Mouse (Mus musculus) intestine, postnatal 0 days (tissue): ENCODE data around the gene Tas2r138. TPM values are rescaled to one million over a fixed set of nuclear protein-coding genes. Genes with fewer than 3 reads are reported as not detected.
"Not testable (repeated sequence)": the region's sequence is repeated elsewhere in the genome, so short reads cannot be mapped to it uniquely, and the experiment has no call there.

Experiments used
- ATAC-seq: fragments of 200-750 bp; cut with Nextera tagmentation; 2 replicates; pipeline ENCODE4 v1.8.0; 2017; ENCODE audit warnings: mild to moderate bottlenecking, moderate TSS enrichment, moderate library complexity
- H3K27ac ChIP-seq: fragments of 300-500 bp; sonication (generic); 2 replicates; pipeline ENCODE4 v1.5.1; 2014; ENCODE audit warnings: mild to moderate bottlenecking, low read depth, low read length, moderate library complexity
- H3K27me3 ChIP-seq: fragments of 300-500 bp; sonication (generic); replicated peaks from 2 replicates; pipeline ENCODE4 v1.6.1; 2014; ENCODE audit warnings: low read length, mixed read lengths; ENCODE audit not compliant: control insufficient read depth, insufficient read depth
- H3K36me3 ChIP-seq: fragments of 300-500 bp; sonication (generic); 2 replicates; pipeline ENCODE4 v1.6.1; 2014; ENCODE audit warnings: mild to moderate bottlenecking, moderate library complexity; ENCODE audit not compliant: control insufficient read depth, insufficient read depth
- H3K4me1 ChIP-seq: fragments of 300-500 bp; sonication (generic); replicated peaks from 2 replicates; pipeline ENCODE4 v1.6.1; 2014; ENCODE audit warnings: antibody characterized with exemption, low read length, mixed read lengths; ENCODE audit not compliant: control insufficient read depth, insufficient read depth
- H3K4me2 ChIP-seq: fragments of 300-500 bp; sonication (generic); replicated peaks from 2 replicates; pipeline ENCODE4 v1.6.1; 2014; ENCODE audit warnings: low read depth, mild to moderate bottlenecking, moderate library complexity
- H3K4me3 ChIP-seq: fragments of 300-500 bp; sonication (generic); 2 replicates; pipeline ENCODE4 v1.5.1; 2014; ENCODE audit warnings: low read depth, low read length
- H3K9ac ChIP-seq: fragments of 300-500 bp; sonication (generic); 2 replicates; pipeline ENCODE4 v1.6.1; 2014; ENCODE audit warnings: mild to moderate bottlenecking, low read depth, low read length
- H3K9me3 ChIP-seq: fragments of 300-500 bp; sonication (generic); 2 replicates; pipeline ENCODE4 v1.6.1; 2016; ENCODE audit warnings: mixed run types; ENCODE audit not compliant: control insufficient read depth
- CTCF ChIP-seq: sonication (generic); IDR thresholded peaks from 2 replicates; pipeline ENCODE4 v1.5.1; 2016; ENCODE audit warnings: low read depth, mild to moderate bottlenecking, control low read depth, antibody characterized with exemption, moderate library complexity
- WGBS: fragments of 180-500 bp; shearing (Covaris S2); extraction: QIAGEN DNeasy Blood & Tissue Kit; methylation state at CpG from one replicate; pipeline ENCODE4 v1.1.7; 2014; 5-methylcytosine and 5-hydroxymethylcytosine counted together
- polyA plus RNA-seq: library from polyadenylated mRNA; unstranded; fragments of >200 nt; fragmentation: Nextera tagmentation; extraction: Ambion mirVana; gene quantifications from 2 replicates; pipeline ENCODE4 v1.2.1, GENCODE M21; 2015

The Tas2r138 gene
- polyA plus RNA-seq, 1 experiment from 2014 or later, result not detected

DNA sequence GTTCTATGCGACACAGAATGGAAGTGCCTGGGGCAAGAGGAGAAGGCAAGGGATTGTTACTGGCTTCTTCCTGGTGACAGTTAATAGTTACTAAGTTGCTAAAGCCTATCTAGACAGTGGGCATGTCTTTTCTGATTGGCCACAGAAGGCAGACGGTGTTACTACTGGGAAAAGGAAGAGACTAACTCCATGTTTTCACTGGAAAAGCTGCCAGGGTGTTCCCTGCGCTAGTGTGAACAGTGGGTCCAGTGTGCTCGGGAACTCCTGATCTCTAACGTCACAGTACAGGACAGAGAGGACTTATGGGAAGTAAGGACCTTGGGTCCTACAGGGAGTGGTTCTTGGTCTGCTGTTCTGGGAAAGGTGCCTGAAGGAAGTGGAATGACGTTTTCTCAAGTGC, 22.4 kb upstream of the Tas2r138 start:
- WGBS, result 28% methylated on average over 6 of the region's 6 CpGs
- Histone ChIP-seq H3K9me3 (no peaks in the 10 kb centered on the region), H3K4me1 (no peaks in the 10 kb centered on the region), H3K9ac (peak overlapping the region; percentile 50), H3K4me3 (peak overlapping the region; percentile 41; the same call in 1 of the 2 replicates), H3K36me3 (no peaks in the 10 kb centered on the region), H3K27me3 (no peaks in the 10 kb centered on the region), H3K27ac (peak overlapping the region; percentile 88), H3K4me2 (peak overlapping the region; percentile 63)
- no peak for TF ChIP-seq CTCF
- ATAC-seq, result peak; percentile 94

DNA sequence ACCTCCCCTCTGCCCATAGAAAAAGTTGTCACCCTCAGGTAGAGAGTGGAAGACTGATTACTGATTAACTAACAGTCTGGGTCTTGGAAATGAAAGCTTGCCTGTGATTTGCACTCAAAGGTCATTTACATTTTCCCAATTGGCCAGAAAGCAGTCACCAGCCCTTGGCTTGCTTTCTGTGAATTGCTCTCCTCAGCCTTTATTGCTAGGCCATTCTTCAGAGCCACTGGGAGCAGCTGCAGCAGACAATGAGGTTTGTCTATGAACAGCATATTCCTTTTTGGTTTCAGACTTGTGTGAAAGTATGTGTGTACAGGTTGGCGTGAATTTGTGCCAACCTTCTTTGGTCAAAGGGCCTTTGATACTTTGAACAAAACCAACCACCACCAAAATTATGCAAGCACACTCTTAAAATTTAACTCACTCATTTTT, 21.5 kb upstream of the Tas2r138 start:
- Histone ChIP-seq H3K4me1 (no peaks in the 10 kb centered on the region), H3K9me3 (no peaks in the 10 kb centered on the region), H3K27me3 (no peaks in the 10 kb centered on the region), H3K27ac (peak overlapping the region; percentile 88), H3K4me3 (peak overlapping the region; percentile 41), H3K9ac (peak overlapping the region; percentile 50), H3K4me2 (peak overlapping the region; percentile 63), H3K36me3 (no peaks in the 10 kb centered on the region)
- peak; percentile 75 for ATAC-seq
- 40% methylated on average over 1 of the region's 1 CpGs for WGBS
- no peak for TF ChIP-seq CTCF

DNA sequence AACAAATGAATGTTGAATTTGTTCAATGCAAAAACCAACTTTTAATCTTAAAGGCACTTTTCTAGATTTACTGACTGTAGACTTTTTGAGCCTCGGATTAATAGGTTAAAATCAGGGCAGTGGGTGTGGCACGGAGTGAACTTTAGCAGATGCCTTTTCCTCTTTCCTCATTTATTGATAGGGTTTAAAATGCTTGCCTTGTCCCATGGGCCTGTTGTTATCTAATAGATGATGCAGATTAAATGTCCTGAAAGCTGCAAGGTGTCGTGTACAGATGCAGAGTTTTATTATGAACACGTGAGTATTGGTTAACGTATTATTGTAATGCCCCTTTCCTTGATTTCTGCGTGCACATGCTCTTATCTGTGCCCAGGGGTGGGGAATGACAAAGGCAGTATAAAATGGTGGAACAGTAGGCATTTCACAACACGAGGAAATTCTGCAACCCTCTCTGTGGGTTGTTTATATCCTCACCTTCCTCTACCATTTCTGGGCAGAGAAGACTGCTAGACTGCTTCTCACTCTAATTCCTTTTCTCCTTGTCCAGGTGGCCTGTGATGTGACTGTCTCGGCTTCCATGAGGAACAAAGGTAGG, 15.4 kb upstream of the Tas2r138 start, which contains the start of gene Mgam:
Gene Mgam, plus strand, starts transcription at position 426 of the 595 bp plus-strand sequence.
- H3K4me3 ChIP-seq, result peak within 1 kb of the TSS; percentile 23
- 41% methylated on average over 8 of the region's 8 CpGs for WGBS
- H3K9me3 ChIP-seq, result no peaks in the 10 kb centered on the region
- H3K4me2 ChIP-seq, result peak within 1 kb of the TSS; percentile 52
- peak within 1 kb of the TSS; percentile 70 for H3K27ac ChIP-seq
- H3K4me1 ChIP-seq, result 0 out of 2 replicates have a peak, but pooled peaks cover 3% of the 10 kb centered on the region
- ATAC-seq, result peak; percentile 81
- no peak within 1 kb of the TSS for H3K9ac ChIP-seq
- no peaks in the 10 kb centered on the region for H3K36me3 ChIP-seq
- no peak for TF ChIP-seq CTCF
- H3K27me3 ChIP-seq, result no peaks in the 10 kb centered on the region

- H3K27me3 ChIP-seq, result no peaks in the 10 kb centered on the region
- H3K36me3 ChIP-seq, result no peaks in the 10 kb centered on the region
- no peaks in the 10 kb centered on the region for H3K9me3 ChIP-seq
- H3K27ac ChIP-seq, result 0 out of 2 replicates have a peak overlapping the region, but pooled peaks have one; percentile 7
- 11% methylated on average over 1 of the region's 1 CpGs for WGBS
- H3K4me3 ChIP-seq, result no peak overlapping the region
- no peak for TF ChIP-seq CTCF
- 0 out of 2 replicates have a peak, but pooled peaks cover 3% of the 10 kb centered on the region for H3K4me1 ChIP-seq
- peak; percentile 73 for ATAC-seq
- no peak overlapping the region for H3K4me2 ChIP-seq
- no peak overlapping the region for H3K9ac ChIP-seq
Observed at GRCm38 (mm10) chr6:40626111-40626510, 13.0 kb upstream of the Tas2r138 start.

GRCm38 (mm10) chr6:40617965-40618364, 4.9 kb upstream of the Tas2r138 start:
- 11% methylated on average over 2 of the region's 2 CpGs for WGBS
- no peak overlapping the region for H3K27ac ChIP-seq
- no peaks in the 10 kb centered on the region for H3K27me3 ChIP-seq
- ATAC-seq, result no peak
- no peak overlapping the region for H3K4me3 ChIP-seq
- H3K9me3 ChIP-seq, result no peaks in the 10 kb centered on the region
- no peak overlapping the region for H3K9ac ChIP-seq
- peak; percentile 89 for TF ChIP-seq CTCF
- H3K4me2 ChIP-seq, result no peak overlapping the region
- no peaks in the 10 kb centered on the region for H3K36me3 ChIP-seq
- no peaks in the 10 kb centered on the region for H3K4me1 ChIP-seq

DNA sequence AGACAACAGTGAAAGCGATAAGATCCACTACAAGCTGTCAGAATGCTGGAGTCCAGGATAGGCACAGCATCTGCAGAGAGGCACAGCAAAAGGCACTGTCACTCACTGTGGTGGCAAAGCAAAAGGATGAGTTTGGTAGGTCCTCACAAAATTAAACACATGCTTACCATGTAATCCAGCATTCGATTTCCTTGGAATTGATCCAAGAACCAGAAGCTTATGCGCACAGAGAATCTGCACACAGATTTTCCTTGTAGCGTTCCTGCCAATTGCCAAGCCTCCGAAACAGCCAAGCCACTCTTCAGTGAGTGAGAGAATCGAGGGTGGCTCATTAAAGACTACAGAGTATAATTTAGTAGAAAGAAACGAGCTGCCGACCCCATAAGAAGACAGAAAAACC, 2.9 kb downstream of the Tas2r138 start:
- ATAC-seq, result no peak
- Histone ChIP-seq H3K27ac (no peak overlapping the region), H3K4me1 (no peaks in the 10 kb centered on the region), H3K9ac (no peak overlapping the region), H3K36me3 (no peaks in the 10 kb centered on the region), H3K4me2 (no peak overlapping the region), H3K9me3 (no peaks in the 10 kb centered on the region), H3K27me3 (no peaks in the 10 kb centered on the region), H3K4me3 (no peak overlapping the region)
- 78% methylated on average over 8 of the region's 8 CpGs for WGBS
- TF ChIP-seq CTCF, result no peak

DNA sequence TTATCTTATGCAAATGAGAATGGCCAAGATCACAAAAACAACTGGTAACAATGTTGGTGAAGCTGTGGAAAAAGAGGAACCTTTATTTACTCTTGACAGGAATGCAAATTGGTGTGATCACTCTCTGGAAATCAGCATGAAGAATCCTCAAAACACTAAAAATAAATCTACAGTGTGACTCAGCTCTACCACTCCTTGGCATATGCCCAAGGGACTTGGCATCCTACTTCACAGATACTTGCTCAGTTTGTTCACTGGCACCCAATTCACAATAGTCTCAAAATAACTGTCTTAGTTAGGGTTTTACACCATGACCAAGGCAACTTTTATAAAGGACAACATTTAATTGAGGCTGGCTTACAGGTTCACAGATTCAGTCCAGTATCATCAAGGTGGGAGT, 5.7 kb downstream of the Tas2r138 start:
- H3K36me3 ChIP-seq, result no peaks in the 10 kb centered on the region

DNA sequence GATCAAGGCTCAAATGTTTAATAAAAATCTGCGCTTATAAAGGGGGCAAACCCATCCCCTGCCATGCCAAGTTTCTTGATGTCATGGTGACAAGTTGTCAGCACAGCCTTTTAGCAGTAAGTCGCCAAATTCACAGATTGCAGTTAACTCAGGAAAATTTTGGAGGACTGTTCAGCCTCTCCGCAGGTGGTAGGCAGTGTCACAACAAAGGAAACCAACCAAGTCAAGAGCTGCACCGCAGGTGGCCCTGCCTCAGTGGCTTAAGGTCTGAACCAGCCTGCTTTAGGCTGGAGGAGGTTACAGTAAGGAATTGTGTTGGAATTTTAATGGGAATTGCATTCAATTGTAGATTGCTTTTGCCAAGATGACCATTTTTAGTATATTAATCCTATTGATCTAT, 14.6 kb downstream of the Tas2r138 start:
- H3K36me3 ChIP-seq, H3K9ac ChIP-seq, H3K4me1 ChIP-seq, H3K4me2 ChIP-seq, H3K27me3 ChIP-seq, ATAC-seq, H3K27ac ChIP-seq, H3K4me3 ChIP-seq, H3K9me3 ChIP-seq: not testable (repeated sequence)
- 40% methylated on average over 4 of the region's 4 CpGs for WGBS

More for the DNA sequence above, 5.7 kb downstream of the Tas2r138 start:
- no peak overlapping the region for H3K4me3 ChIP-seq
- H3K4me1 ChIP-seq, result no peaks in the 10 kb centered on the region
- TF ChIP-seq CTCF, result no peak
- no peak overlapping the region for H3K9ac ChIP-seq
- no peaks in the 10 kb centered on the region for H3K27me3 ChIP-seq
- no peak overlapping the region for H3K27ac ChIP-seq
- ATAC-seq, result no peak
- no peaks in the 10 kb centered on the region for H3K9me3 ChIP-seq
- no peak overlapping the region for H3K4me2 ChIP-seq
